Mouse (Mus musculus) kidney, adult 2 months (tissue): ENCODE data around the gene Gm10638.

ENCODE experiments used
- CTCF ChIP-seq: fragments of 200-500 bp; conservative IDR thresholded peaks from 2 replicates; pipeline ENCODE4 v1.5.1; 2011; ENCODE audit warnings: low read depth, mild to moderate bottlenecking, control low read depth, low read length, moderate library complexity, mixed read lengths; ENCODE audit not compliant: insufficient read depth, insufficient read length
- POLR2A ChIP-seq: fragments of 200-500 bp; IDR thresholded peaks from one replicate; pipeline ENCODE4 v1.6.1; 2011; ENCODE audit warnings: low read depth, low read length, control low read depth

DNA sequence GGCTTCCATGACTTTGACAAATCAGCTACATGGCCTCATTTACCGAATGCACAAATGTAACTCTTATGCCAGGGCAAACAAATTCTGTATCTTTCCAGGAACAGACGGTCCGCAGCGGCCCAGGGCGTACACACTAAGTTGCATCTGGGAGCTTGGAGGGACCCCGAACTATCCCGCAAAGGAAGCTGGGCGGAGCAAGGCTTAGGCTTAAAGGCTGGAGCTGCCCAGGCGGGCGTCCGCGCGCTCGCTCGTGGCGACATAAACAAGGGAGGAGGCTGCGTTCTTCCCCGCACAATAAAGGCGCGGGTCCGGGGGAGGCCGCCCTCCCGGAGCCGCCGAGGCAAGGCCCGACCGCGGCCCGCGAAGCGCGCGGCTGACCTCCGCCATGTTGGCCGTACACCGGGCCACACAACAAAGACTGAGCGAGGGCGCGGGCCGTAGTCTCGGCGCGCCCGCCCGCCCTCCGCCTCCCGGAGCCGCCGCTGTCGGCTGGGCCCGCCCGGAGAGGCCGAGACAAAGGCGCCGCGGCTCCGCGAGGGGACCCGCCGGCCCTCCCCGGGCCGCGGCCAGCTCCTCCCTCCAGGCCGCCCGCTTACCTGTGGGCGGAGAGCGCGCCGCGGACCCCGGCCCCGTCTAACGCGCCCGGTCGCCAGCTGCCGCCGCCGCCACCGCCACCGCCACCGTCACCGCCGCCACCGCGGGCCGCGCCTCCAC lies at the start of gene Gm10638, which contains the start of gene Siah1a:
- TF ChIP-seq CTCF (no peak), POLR2A (no peak)
